Mouse (Mus musculus) C2C12 (cell line): Measurements from ENCODE around the gene Ap3d1.

ENCODE experiments used
- CEBPB ChIP-seq: IDR thresholded peaks from one replicate; pipeline ENCODE4 v1.6.1; 2011; ENCODE audit warnings: low read depth, mild to moderate bottlenecking, control low read depth, moderate library complexity
- CTCF ChIP-seq: IDR thresholded peaks from one replicate; pipeline ENCODE4 v1.5.1; 2011; ENCODE audit not compliant: control insufficient read depth, insufficient read depth, insufficient read length
- FOSL1 ChIP-seq: IDR thresholded peaks from one replicate; pipeline ENCODE4 v1.8.0; 2011; ENCODE audit warnings: mild to moderate bottlenecking, low read length; ENCODE audit not compliant: poor library complexity, insufficient read depth, severe bottlenecking
- MAX ChIP-seq: IDR thresholded peaks from one replicate; pipeline ENCODE4 v1.6.1; 2011; ENCODE audit warnings: mild to moderate bottlenecking, control low read depth
- MYOD1 ChIP-seq: IDR thresholded peaks from one replicate; pipeline ENCODE4 v1.6.1; 2011; ENCODE audit warnings: low read depth; ENCODE audit not compliant: control insufficient read depth, insufficient read length
- USF1 ChIP-seq: IDR thresholded peaks from one replicate; pipeline ENCODE4 v1.6.1; 2011; ENCODE audit warnings: low read depth, mild to moderate bottlenecking, control low read depth, moderate library complexity

- TF ChIP-seq USF1 (no peak), CTCF (peak; percentile 92), MAX (no peak), MYOD1 (no peak), CEBPB (no peak), FOSL1 (no peak)
Measured at GRCm38 (mm10) chr10:80747410-80747809, 5.3 kb upstream of the Ap3d1 start.
